Comparison of ENCODE assay signal across 8 mouse cellular contexts in the genomic region with DNA sequence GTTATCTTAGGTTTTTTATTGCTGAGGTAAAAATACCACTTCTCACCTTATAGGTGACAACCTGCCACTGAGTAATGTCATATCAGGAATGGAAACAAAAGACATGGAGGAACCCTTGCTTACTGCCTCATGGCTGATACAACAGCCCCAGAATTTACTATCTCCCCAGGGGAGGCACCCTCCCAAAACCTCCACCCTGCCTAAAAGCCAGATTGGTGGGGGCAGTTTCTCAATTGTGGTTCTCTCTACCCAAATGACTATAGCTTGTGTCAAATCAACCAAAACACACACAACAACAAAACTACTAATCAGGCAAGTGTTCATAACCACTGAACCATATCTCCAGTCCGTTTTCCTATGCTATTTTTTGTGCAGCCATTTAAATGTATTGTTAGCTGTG. TPM values are rescaled to one million over a fixed set of nuclear protein-coding genes. Genes with fewer than 3 reads are reported as not detected.
DNase-seq lines count a peak whose midpoint lies in the region; ATAC-seq lines count a peak whose summit lies in the region.

No protein-coding gene starts in this region.

- peak overlapping the region; percentile 90 for H3K4me3 ChIP-seq in heart, embryonic 14.5 days (ENCODE audit: control insufficient read depth in 1 of 2, insufficient read depth in 1 of 2, low read depth in 1 of 2, low read length in 2 of 2)
- peak overlapping the region; percentile 79 for H3K4me3 ChIP-seq in hindbrain, embryonic 14.5 days (replicated peaks; ENCODE audit: low read length)
- peak overlapping the region; percentile 93 for H3K4me3 ChIP-seq in midbrain, embryonic 10.5 days

- peak overlapping the region; percentile 94 for H3K9ac ChIP-seq in heart, embryonic 14.5 days (ENCODE audit: low read length)
- H3K9ac ChIP-seq in hindbrain, embryonic 14.5 days: peak overlapping the region; percentile 90

- peaks cover 22% of the 10 kb centered on the region for H3K36me3 ChIP-seq in heart, embryonic 14.5 days (ENCODE audit: control insufficient read depth, insufficient read depth, low read length)
- peaks cover 20% of the 10 kb centered on the region for H3K36me3 ChIP-seq in hindbrain, embryonic 14.5 days (replicated peaks; ENCODE audit: control insufficient read depth, insufficient read depth)
- peaks cover 37% of the 10 kb centered on the region for H3K36me3 ChIP-seq in midbrain, embryonic 10.5 days

- no peaks in the 10 kb centered on the region for H3K27me3 ChIP-seq in heart, embryonic 14.5 days (ENCODE audit: control insufficient read depth, insufficient read depth, low read length)
- H3K27me3 ChIP-seq in hindbrain, embryonic 14.5 days (ENCODE audit: control insufficient read depth, insufficient read depth, low read length): no peaks in the 10 kb centered on the region
- no peaks in the 10 kb centered on the region for H3K27me3 ChIP-seq in midbrain, embryonic 10.5 days (ENCODE audit: low read depth, poor library complexity, severe bottlenecking)

- no peaks in the 10 kb centered on the region for H3K9me3 ChIP-seq in heart, embryonic 14.5 days (ENCODE audit: control insufficient read depth, low read length)
- no peaks in the 10 kb centered on the region for H3K9me3 ChIP-seq in hindbrain, embryonic 14.5 days (ENCODE audit: control insufficient read depth, low read length)
- H3K9me3 ChIP-seq in midbrain, embryonic 10.5 days (replicated peaks): no peaks in the 10 kb centered on the region

- H3K27ac ChIP-seq in heart, embryonic 14.5 days (replicated peaks in 1 of 2; ENCODE audit: control insufficient read depth in 1 of 2, insufficient read depth in 1 of 2, low read depth in 2 of 2, low read length in 2 of 2): peak overlapping the region in 1 of 2 experiments; percentile 96; a peak in 2 of 4 replicates
- H3K27ac ChIP-seq in hindbrain, embryonic 14.5 days: peak overlapping the region; percentile 93
- H3K27ac ChIP-seq in midbrain, embryonic 10.5 days (replicated peaks): peak overlapping the region; percentile 98

- DNase-seq in heart, adult 8-10 months (ENCODE audit: low spot score): no peak
- peak; percentile 15 for DNase-seq in adipocyte (ENCODE audit: low spot score)
- DNase-seq in hindbrain, embryonic 14.5 days (ENCODE audit: low spot score): no peak
- DNase-seq in midbrain, embryonic 10.5 days (ENCODE audit: low spot score): no peak
- no peak for DNase-seq in thymus, postnatal 14 days
- DNase-seq in T-cell, adult 2 months (ENCODE audit: low spot score): no peak

- peaks cover 2 to 14% of the 10 kb centered on the region in 2 experiments for H3K4me1 ChIP-seq in heart, embryonic 14.5 days (ENCODE audit: control insufficient read depth in 2 of 2, insufficient read depth in 2 of 2, low read length in 2 of 2)
- peaks cover 16% of the 10 kb centered on the region for H3K4me1 ChIP-seq in hindbrain, embryonic 14.5 days (replicated peaks; ENCODE audit: control insufficient read depth, insufficient read depth, low read length)
- H3K4me1 ChIP-seq in midbrain, embryonic 10.5 days: peaks cover 26% of the 10 kb centered on the region

- 56% methylated on average over 1 of the region's 1 CpGs for WGBS in heart, embryonic 14.5 days
- 33% methylated on average over 1 of the region's 1 CpGs for WGBS in hindbrain, embryonic 14.5 days
- WGBS in midbrain, embryonic 10.5 days: 62% methylated on average over 1 of the region's 1 CpGs

- H3K4me2 ChIP-seq in heart, embryonic 14.5 days (ENCODE audit: low read length): peak overlapping the region; percentile 85
- peak overlapping the region; percentile 72 for H3K4me2 ChIP-seq in hindbrain, embryonic 14.5 days (replicated peaks)

- no peak for ATAC-seq in heart, embryonic 14.5 days (ENCODE audit: insufficient number of reproducible peaks, insufficient read depth, low FRiP score, low read depth)
- ATAC-seq in hindbrain, embryonic 14.5 days (ENCODE audit: low FRiP score): no peak
- ATAC-seq in CD4-positive, CD25-positive, alpha-beta regulatory T cell, adult 4 months: no peak

RNA-seq across cellular contexts. Expression of gene Dhx30, which starts 0.6 kb away (rescaled TPM):
- 89.5 and 94.5 TPM in 2 replicates for polyA plus RNA-seq in heart, embryonic 14.5 days (2014; fragmentation: Nextera tagmentation; extraction: Ambion mirVana)
- total RNA-seq in heart, adult 8-10 months (2022): 10 to 100 TPM; 56.4 to 62.2 (median 58.2) TPM
- 153 and 155 TPM in 2 replicates for polyA plus RNA-seq in hindbrain, embryonic 14.5 days (2014; fragmentation: Nextera tagmentation; extraction: Ambion mirVana)
- 185 and 203 TPM in 2 replicates for polyA plus RNA-seq in midbrain, embryonic 10.5 days (2016; fragmentation: Nextera tagmentation; extraction: Ambion mirVana)
- polyA plus RNA-seq in CD4-positive, CD25-positive, alpha-beta regulatory T cell, adult 4 months (2017; shearing (Covaris generic)): 100 to 1,000 TPM; 102 to 156 TPM

RNA-seq across cellular contexts. Expression of gene Smarcc1, which starts 0.7 kb away (rescaled TPM):
- 73.8 and 80.7 TPM in 2 replicates for polyA plus RNA-seq in heart, embryonic 14.5 days (2014; fragmentation: Nextera tagmentation; extraction: Ambion mirVana)
- total RNA-seq in heart, adult 8-10 months (2022): 10 to 100 TPM; 24.9 to 28.4 (median 26.8) TPM
- polyA plus RNA-seq in hindbrain, embryonic 14.5 days (2014; fragmentation: Nextera tagmentation; extraction: Ambion mirVana): 98.6 and 98.7 TPM in 2 replicates
- polyA plus RNA-seq in midbrain, embryonic 10.5 days (2016; fragmentation: Nextera tagmentation; extraction: Ambion mirVana): 180 and 185 TPM in 2 replicates
- polyA plus RNA-seq in CD4-positive, CD25-positive, alpha-beta regulatory T cell, adult 4 months (2017; shearing (Covaris generic)): 10 to 100 TPM; 23.4 to 24.1 TPM
